Mouse (Mus musculus) stomach, embryonic 16.5 days (tissue): ENCODE measurements around the gene Pycr1. TPM values are rescaled to one million over a fixed set of nuclear protein-coding genes. Genes with fewer than 3 reads are reported as not detected.

Experiments used
- ATAC-seq: fragments of 200-750 bp; cut with Nextera tagmentation; 2 replicates; pipeline ENCODE4 v1.8.0; 2017; ENCODE audit warnings: moderate number of reproducible peaks, moderate TSS enrichment; ENCODE audit not compliant: insufficient read depth, low FRiP score
- H3K27ac ChIP-seq: fragments of 300-500 bp; sonication (generic); 2 replicates; pipeline ENCODE4 v1.5.1; 2014; ENCODE audit warnings: low read length
- H3K27me3 ChIP-seq: fragments of 300-500 bp; sonication (generic); 2 replicates; pipeline ENCODE4 v1.6.1; 2014; ENCODE audit warnings: low read length, control low read depth, mixed read lengths; ENCODE audit not compliant: control insufficient read depth, insufficient read depth
- H3K36me3 ChIP-seq: fragments of 300-500 bp; sonication (generic); 2 replicates; pipeline ENCODE4 v1.6.1; 2014; ENCODE audit warnings: low read length; ENCODE audit not compliant: control insufficient read depth, insufficient read depth
- H3K4me1 ChIP-seq: fragments of 300-500 bp; sonication (generic); 2 replicates; pipeline ENCODE4 v1.6.1; 2014; ENCODE audit warnings: low read length, control low read depth, mixed read lengths; ENCODE audit not compliant: control insufficient read depth, insufficient read depth
- H3K4me2 ChIP-seq: fragments of 300-500 bp; sonication (generic); 2 replicates; pipeline ENCODE4 v1.6.1; 2014; ENCODE audit warnings: low read depth, low read length, mixed read lengths
- H3K4me3 ChIP-seq: fragments of 300-500 bp; sonication (generic); replicated peaks from 2 replicates; pipeline ENCODE4 v1.5.1; 2014; ENCODE audit warnings: mild to moderate bottlenecking, low read length
- H3K9ac ChIP-seq: fragments of 300-500 bp; sonication (generic); 2 replicates; pipeline ENCODE4 v1.6.1; 2014; ENCODE audit warnings: low read length
- H3K9me3 ChIP-seq: fragments of 300-500 bp; sonication (generic); replicated peaks from 2 replicates; pipeline ENCODE4 v1.6.1; 2016; ENCODE audit warnings: low read length, control low read depth; ENCODE audit not compliant: control insufficient read depth
- WGBS: fragments of 180-500 bp; shearing (Covaris S2); extraction: QIAGEN DNeasy Blood & Tissue Kit; methylation state at CpG from one replicate; pipeline ENCODE4 v1.1.7; 2014; 5-methylcytosine and 5-hydroxymethylcytosine counted together
- polyA plus RNA-seq: library from polyadenylated mRNA; unstranded; fragments of >200 nt; fragmentation: Nextera tagmentation; extraction: Ambion mirVana; gene quantifications from 2 replicates; pipeline ENCODE4 v1.2.1, GENCODE M21; 2015

Pycr1 gene
- 37.8 and 38.0 TPM in 2 replicates for polyA plus RNA-seq

DNA sequence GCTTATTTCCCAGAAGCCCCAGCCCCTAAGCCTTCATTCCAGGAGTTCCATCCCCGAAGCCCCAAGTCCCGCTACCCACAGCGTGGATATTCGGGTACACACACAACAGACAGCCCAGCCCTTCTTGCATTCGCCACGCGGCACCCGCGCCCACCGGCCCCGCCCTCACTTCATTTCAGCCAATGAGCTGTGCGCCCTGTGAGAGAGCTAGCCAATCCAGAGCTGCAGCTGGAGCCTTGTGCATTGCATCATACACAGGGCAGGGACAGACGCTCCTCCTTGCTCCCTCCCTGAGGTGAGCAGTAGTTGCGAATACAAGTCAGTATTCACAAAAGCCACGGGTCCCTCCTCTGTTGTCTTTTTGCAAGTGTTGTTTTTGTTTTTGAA, at the start of gene Pycr1:
TSS of gene Pycr1 (minus strand) at position 169 of the 387 bp plus-strand sequence.
- Histone ChIP-seq H3K4me1 (peaks cover 12% of the 10 kb centered on the region), H3K36me3 (no peaks in the 10 kb centered on the region), H3K4me2 (peak within 1 kb of the TSS; percentile 92), H3K27ac (peak within 1 kb of the TSS; percentile 47; the same call in 1 of the 2 replicates), H3K9me3 (no peaks in the 10 kb centered on the region), H3K4me3 (peak within 1 kb of the TSS; percentile 60), H3K27me3 (no peaks in the 10 kb centered on the region; the same call in 1 of the 2 replicates), H3K9ac (peak within 1 kb of the TSS; percentile 77)
- peak; percentile 100 for ATAC-seq
- under 1% methylated on average over 15 of the region's 15 CpGs for WGBS

DNA sequence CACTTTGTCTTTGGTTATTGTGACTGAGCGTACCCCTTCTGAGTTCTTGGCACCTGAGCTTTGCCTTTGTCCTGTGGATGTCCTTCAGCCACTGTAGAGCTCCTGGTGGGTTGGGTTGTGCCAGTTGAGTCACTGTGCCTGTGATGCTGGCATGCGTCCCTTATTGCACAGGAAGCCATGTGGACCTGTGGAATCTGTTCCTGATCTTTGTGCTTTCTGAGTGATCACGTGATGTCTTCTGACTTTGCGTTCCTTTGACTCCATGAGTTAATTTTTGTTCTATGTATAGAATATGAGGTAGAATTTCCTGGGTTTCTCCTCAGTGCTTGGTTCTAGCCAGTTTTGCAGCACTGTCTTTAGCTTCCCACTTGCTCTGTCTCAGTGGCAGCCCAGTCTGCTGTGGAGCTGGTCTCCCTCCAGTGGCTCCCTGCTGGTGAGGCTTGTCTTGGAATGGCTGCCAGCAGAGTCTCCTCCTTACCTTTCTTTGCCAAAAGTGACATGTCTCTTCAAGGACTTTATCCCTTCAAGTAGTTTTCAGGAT, 49.0 kb upstream of the Pycr1 start:
- WGBS: 86% methylated on average over 4 of the region's 4 CpGs
- H3K36me3 ChIP-seq: peaks cover 6% of the 10 kb centered on the region; the same call in 1 of the 2 replicates
- no peak for ATAC-seq

DNA sequence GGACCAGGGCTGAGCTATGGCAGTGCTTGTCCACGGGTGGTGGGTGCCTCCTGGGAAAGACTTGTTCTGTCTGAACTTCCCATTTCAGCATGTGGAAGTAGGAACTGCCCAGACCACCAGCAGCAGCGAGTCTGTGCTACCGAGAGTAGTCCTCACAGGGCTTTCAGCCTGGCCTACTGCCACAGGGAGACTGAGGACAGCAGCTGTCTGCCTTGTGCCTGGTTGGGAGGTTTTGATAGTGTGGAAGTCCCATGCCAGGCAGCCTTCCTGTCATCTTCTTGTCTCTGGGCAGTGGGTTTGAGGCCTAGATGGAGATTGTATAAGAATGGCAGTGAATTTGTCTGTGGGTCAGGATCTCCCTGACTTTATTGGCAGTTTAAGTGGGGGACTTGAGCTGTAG, 45.8 kb upstream of the Pycr1 start:
- ATAC-seq: no peak
- Histone ChIP-seq H3K4me3 (no peak overlapping the region), H3K9me3 (no peaks in the 10 kb centered on the region), H3K27me3 (no peaks in the 10 kb centered on the region), H3K4me2 (no peak overlapping the region), H3K36me3 (peaks cover 6% of the 10 kb centered on the region; the same call in 1 of the 2 replicates), H3K27ac (no peak overlapping the region), H3K4me1 (peaks cover 16% of the 10 kb centered on the region), H3K9ac (no peak overlapping the region)
- WGBS: 80% methylated on average over 3 of the region's 3 CpGs

More for the DNA sequence above, 49.0 kb upstream of the Pycr1 start:
- Histone ChIP-seq H3K4me3 (no peak overlapping the region), H3K4me1 (peaks cover 10% of the 10 kb centered on the region), H3K27me3 (no peaks in the 10 kb centered on the region), H3K27ac (no peak overlapping the region), H3K4me2 (no peak overlapping the region), H3K9ac (no peak overlapping the region), H3K9me3 (no peaks in the 10 kb centered on the region)

DNA sequence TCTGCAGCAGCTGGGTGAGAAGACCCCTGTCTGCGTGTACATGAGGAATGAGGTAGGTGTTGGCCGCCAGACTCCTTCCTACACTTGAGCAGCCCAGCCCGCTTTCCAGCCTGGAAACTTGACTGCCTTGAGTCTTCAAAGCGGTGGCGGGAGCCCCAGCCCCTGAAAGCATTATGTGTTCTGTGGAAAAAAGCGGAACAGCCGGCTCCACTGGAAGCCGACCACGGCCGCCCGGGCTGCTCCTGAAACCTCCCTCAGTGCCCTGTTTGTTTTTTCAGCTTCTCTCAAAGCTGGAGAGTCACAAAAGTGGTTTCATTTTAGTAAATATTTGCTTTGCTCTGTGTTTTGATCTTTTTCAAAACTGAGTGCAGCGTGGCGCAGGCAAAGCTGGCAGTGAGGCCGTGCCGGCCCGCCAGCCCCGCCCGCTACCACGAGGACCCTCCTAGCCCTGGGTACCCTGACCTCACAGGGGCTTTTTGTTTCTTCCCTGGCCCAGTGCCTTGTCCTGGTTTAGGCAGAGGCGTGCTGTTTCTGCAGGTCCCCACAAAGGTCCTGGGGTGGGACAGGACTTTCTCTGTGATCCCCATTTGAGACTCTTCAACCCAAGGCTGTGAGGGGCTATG, 43.2 kb upstream of the Pycr1 start:
- H3K4me1 ChIP-seq: peaks cover 14% of the 10 kb centered on the region
- no peak overlapping the region for H3K4me3 ChIP-seq
- peak overlapping the region; percentile 57 for H3K9ac ChIP-seq
- ATAC-seq: peak; percentile 61; the same call in 1 of the 2 replicates
- H3K4me2 ChIP-seq: no peak overlapping the region; the same call in 1 of the 2 replicates
- H3K27me3 ChIP-seq: no peaks in the 10 kb centered on the region
- H3K9me3 ChIP-seq: no peaks in the 10 kb centered on the region
- H3K36me3 ChIP-seq: peaks cover 6% of the 10 kb centered on the region; the same call in 1 of the 2 replicates
- WGBS: 59% methylated on average over 20 of the region's 20 CpGs
- peak overlapping the region; percentile 92 for H3K27ac ChIP-seq

DNA sequence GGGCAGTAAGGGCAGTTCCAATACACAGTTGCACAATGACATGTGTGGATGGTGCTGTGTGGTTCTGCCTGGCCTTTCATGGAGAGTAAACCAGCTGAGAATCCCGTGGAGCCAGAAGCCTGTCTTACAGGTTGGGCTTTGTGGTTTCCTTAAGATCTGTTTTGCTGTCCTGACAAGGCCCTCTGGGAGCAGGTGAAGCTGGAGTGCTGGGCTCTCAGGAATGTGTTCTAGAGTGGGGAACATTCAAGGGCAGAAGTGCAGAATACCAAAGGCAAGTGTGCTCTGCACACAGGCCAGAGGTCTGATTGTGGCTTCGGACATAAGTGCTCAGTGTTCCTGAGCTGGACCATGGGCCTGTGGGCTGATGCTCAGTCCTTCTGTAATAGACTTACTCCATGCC, 41.1 kb upstream of the Pycr1 start:
- H3K9me3 ChIP-seq: no peaks in the 10 kb centered on the region
- no peak overlapping the region for H3K4me2 ChIP-seq
- H3K27ac ChIP-seq: no peak overlapping the region
- H3K9ac ChIP-seq: no peak overlapping the region; the same call in 1 of the 2 replicates
- no peaks in the 10 kb centered on the region for H3K27me3 ChIP-seq
- no peak overlapping the region for H3K4me3 ChIP-seq
- WGBS: 73% methylated on average over 2 of the region's 2 CpGs
- ATAC-seq: no peak
- peaks cover 14% of the 10 kb centered on the region for H3K4me1 ChIP-seq
- peaks cover 6% of the 10 kb centered on the region; the same call in 1 of the 2 replicates for H3K36me3 ChIP-seq

DNA sequence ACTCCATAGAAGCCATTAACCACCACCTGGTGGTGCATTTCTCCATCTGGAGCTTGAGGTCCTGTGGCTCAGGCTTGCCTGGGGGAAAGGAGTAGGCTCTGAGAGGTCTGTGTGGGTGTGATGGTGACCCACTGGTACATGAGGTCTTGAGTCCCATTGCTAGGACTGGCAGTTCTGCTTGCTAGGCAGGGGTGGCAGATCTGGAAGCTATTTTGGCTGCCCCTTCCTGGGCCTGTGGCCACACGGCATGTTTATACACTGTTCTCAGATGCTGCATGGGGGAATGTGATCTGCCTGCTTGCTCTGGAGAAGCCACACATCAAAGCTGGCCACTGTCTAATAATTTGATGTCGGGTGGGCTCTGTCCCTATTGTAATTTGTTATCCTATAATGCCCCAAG, 40.5 kb upstream of the Pycr1 start:
- H3K4me1 ChIP-seq: peaks cover 14% of the 10 kb centered on the region
- H3K9ac ChIP-seq: no peak overlapping the region
- H3K36me3 ChIP-seq: peaks cover 6% of the 10 kb centered on the region; the same call in 1 of the 2 replicates
- H3K27me3 ChIP-seq: no peaks in the 10 kb centered on the region
- H3K4me3 ChIP-seq: no peak overlapping the region
- H3K9me3 ChIP-seq: no peaks in the 10 kb centered on the region
- ATAC-seq: no peak
- no peak overlapping the region for H3K4me2 ChIP-seq
- no peak overlapping the region for H3K27ac ChIP-seq
- 76% methylated on average over 2 of the region's 2 CpGs for WGBS

DNA sequence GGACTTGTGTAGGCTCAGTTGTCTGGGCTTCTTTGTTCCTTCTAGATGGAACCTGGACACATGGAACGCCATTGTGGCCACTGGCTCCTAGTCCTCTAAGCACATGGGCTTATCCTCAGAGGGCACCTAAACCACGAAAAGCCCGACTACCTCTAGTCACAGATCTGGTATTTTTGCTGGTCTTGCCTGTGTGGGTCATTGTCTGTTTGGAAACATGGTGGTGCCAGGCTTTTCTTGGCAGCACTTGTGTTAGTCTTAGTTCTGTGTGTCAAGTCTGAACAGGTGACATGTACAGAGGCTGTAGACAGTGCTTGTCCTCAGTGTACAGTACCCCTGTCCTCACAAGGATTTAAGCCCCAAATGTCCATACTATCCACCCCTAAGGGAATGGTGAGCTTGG, 40.0 kb upstream of the Pycr1 start:
- Histone ChIP-seq H3K4me1 (peaks cover 14% of the 10 kb centered on the region), H3K36me3 (peaks cover 2% of the 10 kb centered on the region; the same call in 1 of the 2 replicates)
- WGBS: 90% methylated on average over 3 of the region's 3 CpGs

DNA sequence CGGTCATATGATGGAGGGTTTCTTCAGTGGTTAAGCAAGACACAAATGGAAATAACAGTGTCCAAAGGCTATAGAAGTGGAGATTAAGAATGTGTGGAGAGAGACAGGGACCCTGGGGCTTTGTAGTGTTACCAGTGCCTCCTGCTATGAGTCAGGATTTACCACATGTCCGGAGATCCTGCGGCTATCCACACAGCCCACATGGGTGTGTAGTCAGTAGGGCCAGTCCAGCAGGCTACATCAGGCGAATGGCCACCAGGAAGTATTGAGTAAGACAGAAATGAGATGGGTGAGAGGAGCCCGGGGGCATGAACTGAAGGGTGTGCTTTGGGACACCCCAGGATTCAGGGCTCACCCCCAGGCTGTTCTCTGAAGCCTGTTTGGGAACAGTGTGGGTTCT, 39.1 kb upstream of the Pycr1 start:
- H3K4me3 ChIP-seq: no peak overlapping the region

More for the DNA sequence above, 40.0 kb upstream of the Pycr1 start:
- Histone ChIP-seq H3K27ac (no peak overlapping the region), H3K9ac (no peak overlapping the region), H3K9me3 (no peaks in the 10 kb centered on the region), H3K4me3 (no peak overlapping the region), H3K4me2 (no peak overlapping the region), H3K27me3 (no peaks in the 10 kb centered on the region)
- ATAC-seq: no peak

DNA sequence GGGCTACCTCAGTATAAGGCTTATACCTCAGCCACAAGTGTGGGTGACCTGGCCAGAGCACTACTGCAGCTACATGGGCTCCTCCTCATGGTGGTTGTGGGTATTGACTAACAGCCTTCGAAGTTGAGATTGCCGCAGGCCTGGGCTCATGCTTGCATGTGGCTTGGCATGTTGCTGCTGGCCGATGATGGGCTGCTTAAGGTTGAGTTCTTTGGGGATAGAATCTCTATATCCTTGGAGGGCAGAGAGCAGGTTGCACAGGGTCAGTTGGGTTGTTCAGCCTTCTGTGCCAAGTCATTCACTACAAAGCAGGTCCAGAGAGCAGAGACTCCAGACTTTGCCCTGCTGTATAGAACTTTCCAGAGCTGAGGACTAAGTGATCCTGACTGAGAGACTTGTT, 36.3 kb upstream of the Pycr1 start:
- Histone ChIP-seq H3K27ac (no peak overlapping the region), H3K4me3 (no peak overlapping the region), H3K4me1 (no peaks in the 10 kb centered on the region), H3K9me3 (no peaks in the 10 kb centered on the region), H3K27me3 (no peaks in the 10 kb centered on the region), H3K9ac (no peak overlapping the region), H3K36me3 (no peaks in the 10 kb centered on the region; the same call in 1 of the 2 replicates), H3K4me2 (no peak overlapping the region)
- WGBS: 75% methylated on average over 3 of the region's 3 CpGs
- 0 out of 2 replicates have a peak, but pooled peaks have one; percentile 31 for ATAC-seq

More for the DNA sequence above, 39.1 kb upstream of the Pycr1 start:
- Histone ChIP-seq H3K4me2 (no peak overlapping the region), H3K27me3 (no peaks in the 10 kb centered on the region), H3K36me3 (no peaks in the 10 kb centered on the region; the same call in 1 of the 2 replicates), H3K9ac (no peak overlapping the region), H3K4me1 (peaks cover 14% of the 10 kb centered on the region), H3K9me3 (no peaks in the 10 kb centered on the region), H3K27ac (no peak overlapping the region)
- WGBS: 93% methylated on average over 5 of the region's 5 CpGs
- ATAC-seq: no peak
